Mouse (Mus musculus) v-Abl transformed pro-B cells (cell line): ENCODE data around the gene Zfp653.

Source experiments
- in situ Hi-C, 2 experiments: fragments of 400-800 bp; cut with MboI; formaldehyde crosslinking; loops; one replicate each; pipeline ENCODE4 v1.15.1; 2025; ENCODE audit not compliant: unreplicated experiment in 2 of 2

Gene Zfp653

DNA sequence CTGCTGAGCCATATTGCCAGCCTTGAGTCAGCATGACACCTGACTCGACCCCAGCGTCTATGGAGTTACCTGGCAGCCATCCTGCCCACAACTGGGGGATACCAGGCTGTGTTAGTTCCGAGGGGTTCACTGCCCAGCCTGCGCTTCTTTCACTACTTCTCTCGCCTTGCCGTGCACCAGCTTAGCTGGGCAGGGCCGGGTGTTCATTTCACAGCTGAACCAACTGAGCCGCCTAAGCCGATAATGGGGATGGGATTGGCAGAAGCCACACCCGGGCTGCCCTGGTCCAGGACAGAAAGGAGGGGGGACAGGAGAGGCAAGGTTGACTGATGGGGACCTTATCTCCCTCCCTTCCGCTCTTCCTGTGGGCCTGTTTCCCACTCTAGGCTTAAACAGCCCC lies 21.9 kb downstream of the Zfp653 start:
- in situ Hi-C loops = loop anchor here in 1 of 2 experiments (10.0 kb wide), 1 partner anchor 215 kb away; the partner anchor contains the start of gene Angptl8

DNA sequence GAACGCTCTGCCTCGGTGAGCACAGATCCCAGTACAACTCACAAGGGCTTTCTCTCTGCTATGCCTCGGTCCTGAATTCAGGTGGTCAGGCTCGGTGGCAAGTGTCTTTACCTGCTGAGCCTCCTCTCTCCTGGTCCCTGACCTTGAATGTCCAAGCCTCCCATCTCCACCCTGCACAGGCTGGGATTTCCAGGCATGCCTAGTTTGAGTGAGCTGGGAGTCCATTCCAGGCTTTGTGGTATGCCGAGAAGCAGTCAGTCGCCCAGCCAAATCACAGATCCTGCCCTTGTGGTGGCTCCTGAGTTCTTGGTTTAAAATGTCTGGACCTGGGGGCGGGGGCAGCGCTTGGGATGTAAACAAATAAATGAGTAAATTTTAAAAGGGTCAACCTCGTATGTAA lies 23.8 kb downstream of the Zfp653 start:
- in situ Hi-C loops = loop anchor here in 1 of 2 experiments (10.0 kb wide), 1 partner anchor 213 kb away; the partner anchor contains the start of gene Angptl8

DNA sequence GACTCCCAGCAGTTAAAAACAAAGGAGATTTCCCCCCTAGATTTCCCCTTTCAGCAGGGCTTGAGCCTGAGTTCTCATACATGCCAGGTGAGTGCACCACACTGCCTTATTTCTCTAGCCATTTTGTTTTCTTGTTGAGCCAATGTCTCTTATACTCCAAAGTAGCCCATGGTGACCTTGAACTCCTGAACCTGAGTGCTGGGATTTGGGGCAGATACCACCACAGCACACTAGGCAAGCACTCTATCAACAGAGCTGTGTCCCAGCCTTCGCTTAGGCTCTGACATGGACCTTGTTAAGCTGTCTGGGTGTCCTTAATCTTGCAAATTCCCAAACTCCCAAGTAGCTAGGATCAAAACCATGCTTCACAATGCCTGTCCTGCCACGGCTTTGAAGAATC lies 29.3 kb downstream of the Zfp653 start:
- in situ Hi-C loops = loop anchor here in 1 of 2 experiments (10.0 kb wide), 1 partner anchor 207 kb away; the partner anchor contains the start of gene Angptl8

DNA sequence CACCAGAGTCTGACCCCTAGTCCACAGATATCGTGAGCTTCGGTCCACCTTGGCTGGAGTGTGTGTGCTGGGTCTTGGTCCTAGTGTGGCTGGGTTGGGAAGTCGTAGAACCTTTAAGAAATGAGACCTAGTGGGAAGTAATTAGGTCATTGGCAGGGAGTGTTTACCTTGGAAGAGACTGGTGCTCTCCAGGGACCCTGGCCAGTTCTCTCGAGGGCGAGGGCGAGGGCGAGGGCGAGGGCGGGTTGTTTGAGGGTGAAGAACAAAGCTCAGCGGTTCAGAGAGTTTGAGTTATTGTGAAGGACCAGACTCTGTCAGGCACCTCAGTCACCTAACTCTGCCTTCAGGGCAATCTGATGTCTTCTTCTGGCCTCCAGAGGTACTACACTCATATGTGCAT lies 33.4 kb downstream of the Zfp653 start:
- in situ Hi-C loops = no loop called here

DNA sequence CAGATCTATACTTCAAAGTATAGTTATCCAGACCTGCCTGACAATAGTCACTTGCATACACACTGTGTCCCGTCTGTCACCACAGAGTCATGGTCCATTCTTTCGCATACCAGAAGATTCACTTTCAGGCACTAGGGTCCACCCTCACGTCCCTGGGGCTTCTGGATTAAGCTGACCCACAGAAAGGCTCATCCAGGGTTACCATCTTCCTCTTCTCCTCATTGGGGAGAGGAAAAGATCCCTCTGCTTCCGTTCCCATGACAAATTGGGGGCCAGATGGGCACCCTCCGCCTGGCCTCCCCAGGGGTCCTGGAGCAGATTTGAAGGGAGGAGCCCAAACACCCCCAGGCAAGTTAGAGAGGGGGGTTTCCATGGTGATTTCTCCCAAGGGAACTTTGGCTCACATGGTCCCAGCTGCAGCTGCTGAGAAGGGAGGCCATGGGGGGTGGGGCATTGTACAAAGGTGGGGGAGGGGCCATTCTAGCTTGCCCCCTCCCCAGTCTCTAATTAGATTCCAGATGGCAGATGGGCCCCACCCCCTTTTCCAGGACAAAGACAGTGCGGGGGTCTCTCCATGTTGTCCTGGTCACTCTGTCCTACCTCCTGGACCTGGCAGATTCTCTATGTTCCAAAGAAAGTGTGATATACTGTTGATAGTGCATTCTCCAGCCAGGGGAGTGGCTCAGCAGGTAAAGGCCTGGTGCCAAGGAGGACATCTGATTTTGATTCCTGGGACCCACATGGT lies 35.7 kb downstream of the Zfp653 start:
- in situ Hi-C loops = no loop called here

DNA sequence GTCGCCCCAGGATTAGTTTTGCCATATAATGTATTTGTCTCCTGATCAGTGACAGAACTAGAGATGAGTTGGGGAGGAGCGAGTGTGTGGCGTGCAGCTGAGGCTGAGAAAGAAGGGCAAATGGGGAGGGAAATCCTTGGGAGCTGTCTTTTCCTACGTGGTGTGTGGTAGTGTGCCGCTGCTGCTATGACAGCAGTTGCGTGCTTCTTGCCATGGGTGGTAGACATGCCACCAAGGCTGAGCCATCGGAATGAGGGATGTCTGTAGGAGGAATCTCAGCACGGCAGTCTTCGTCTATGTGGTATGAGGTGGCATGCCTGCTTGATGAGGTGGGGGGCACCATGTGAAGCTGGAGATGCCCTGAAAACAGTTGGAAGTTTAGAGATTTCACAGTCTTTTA lies 40.8 kb downstream of the Zfp653 start:
- in situ Hi-C loops = no loop called here

DNA sequence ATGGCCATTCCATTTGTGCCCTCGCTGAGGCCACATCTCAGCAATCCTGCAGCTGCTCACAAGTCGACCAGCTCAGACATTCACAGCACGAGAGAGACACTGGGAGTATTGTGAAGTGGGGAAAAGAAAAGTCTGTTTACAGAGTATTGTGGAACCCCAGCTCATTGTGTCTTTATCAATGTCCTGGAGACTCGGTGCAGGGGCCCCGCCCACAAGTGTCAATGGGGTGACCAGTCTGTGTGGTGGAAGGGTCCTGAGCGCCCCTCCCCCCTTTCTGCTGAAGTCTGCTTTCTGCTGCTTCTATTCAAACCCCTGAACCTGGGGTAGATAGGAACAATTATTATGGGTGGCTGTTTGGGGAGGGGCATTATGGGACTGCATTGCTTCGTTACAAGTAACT lies 42.7 kb downstream of the Zfp653 start:
- in situ Hi-C loops = no loop called here

DNA sequence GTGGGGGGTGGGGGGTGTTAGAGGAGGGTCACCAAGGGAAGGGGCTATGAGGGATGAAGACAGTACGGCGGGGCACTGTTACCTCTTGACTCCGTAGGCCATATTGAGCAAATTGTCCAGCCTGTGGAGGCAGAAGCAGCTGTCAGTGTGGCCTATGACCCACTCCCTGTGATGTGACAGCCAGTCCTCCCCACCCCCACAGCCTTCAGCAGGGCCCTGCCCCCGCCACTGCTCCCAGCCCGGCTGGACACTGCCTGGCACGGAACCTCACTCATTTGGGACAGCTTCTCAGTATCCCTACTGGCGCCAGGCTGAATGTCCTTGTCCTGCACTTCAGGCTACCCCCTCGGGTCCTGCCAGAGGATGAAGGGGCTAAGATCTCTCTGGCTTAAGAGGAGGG lies 46.6 kb downstream of the Zfp653 start:
- in situ Hi-C loops = no loop called here

DNA sequence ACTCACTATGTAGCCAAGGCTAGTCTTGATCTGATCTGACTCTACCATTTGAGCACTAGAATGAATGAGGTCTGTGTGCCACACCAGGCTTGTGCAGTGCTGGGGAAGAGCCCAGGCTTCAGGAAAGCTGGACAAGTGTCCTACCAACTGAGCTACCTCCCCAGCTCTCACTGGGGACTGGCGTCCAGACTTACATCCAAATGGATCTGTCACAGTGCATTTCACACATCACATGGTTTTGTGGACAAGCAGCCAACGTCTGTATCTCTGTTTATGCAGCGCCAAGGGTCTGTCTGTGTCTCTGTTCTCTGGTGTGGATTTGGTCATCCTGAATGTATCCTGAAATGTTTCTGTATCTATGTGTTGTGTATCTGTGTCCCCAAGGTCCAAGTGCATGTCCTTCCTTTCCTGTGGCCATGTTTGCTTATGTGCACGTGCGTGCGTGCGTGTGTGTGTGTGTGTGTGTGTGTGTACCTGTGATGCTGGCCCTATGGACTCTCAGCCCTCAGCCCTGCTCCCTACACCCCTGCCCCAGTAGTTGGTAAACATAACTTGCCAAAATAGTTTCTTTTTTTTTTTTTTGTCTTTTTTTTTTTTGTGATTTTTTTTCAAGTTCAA lies 53.9 kb downstream of the Zfp653 start:
- in situ Hi-C loops = no loop called here

DNA sequence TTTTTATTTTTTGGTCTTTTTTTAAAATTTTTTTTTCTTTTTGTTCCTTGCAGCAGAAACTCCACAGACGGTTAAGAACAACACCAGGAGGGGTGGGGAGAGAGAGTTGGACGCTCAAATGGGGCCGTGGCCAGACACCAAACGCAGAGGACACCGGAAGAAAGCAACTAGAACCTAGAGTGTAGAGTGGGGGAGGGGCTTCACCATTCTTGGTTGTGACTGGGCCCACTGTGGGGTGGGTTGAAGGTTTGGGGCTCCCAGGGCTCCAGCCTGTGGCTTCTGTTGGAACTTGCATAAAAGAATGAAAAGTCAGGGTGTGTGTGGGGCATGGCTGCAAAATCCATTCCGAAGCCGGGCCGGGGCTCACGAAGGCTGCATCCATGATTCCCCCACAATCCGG lies 54.9 kb downstream of the Zfp653 start:
- in situ Hi-C loops = no loop called here

DNA sequence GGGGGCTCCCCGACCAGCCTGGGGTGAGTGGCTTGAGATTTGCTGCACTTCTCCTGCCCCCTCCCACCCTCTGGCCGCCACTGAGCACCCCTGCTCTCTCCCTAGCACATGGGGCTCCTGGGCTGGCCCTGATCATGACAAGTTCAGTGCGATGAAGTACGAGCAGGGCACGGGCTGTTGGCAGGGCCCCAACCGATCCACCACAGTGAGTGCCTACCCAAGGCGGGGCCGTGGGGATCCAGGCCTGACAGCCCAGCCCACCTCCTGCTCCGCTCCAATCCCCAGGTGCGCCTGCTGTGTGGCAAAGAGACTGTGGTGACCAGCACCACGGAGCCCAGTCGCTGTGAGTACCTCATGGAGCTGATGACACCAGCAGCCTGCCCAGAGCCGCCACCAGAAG lies 58.4 kb downstream of the Zfp653 start:
- in situ Hi-C loops = no loop called here

DNA sequence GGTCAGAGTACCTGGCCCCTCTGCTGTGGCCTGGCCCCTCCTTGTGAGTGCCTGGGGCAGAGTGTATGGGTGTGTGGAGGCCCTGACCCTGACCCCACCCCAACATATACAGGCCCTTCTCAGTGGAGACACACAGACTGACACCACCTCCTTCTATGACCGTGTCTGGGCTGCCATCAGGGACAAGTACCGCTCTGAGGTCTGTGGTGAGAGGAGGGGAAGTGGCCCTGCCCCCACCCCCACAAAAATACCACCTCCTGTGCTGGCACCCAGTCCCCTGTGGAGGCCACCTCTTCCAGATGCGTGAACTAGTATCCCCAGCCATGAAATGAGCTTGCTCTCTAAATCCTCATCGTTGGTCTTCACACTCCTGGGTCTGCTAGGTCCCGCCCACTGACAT lies 60.1 kb downstream of the Zfp653 start:
- in situ Hi-C loops = no loop called here
